Comparison of ENCODE assay signal across 12 mouse cellular contexts in the genomic region with DNA sequence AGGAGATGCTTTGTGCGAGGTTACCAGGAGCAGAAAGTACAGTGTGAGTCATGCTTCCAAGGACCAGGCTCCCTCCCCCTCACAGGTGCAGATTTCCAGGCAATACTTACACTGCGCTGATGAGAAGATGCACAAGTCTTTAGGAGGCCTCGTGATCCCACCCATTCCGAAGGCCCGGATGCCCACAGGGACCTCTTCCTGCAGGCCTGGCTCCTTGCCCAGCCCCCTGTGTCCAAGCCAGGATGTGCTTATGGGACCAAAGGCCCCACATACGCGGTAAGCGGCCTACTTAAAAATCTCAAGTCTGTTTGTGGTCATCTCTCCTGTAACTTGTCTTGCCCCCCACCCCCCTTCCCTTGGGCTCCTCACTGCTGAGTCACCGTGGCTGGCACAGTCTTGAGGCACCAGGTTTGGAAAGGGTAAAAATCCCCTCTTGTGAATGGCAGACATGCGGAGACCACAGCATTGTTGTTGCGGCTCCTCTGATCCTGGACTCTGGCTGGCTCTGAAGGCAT. TPM values are rescaled to one million over a fixed set of nuclear protein-coding genes. Genes with fewer than 3 reads are reported as not detected.
A peak's percentile ranks its signal among the peaks of the same experiment; 100 is the strongest.
DNase-seq lines count a peak whose midpoint lies in the region; ATAC-seq and TF ChIP-seq lines count a peak whose summit lies in the region.
"Had no signal": no experiment of that assay in that cellular context is flagged by ENCODE, and none has a peak within 500 bp of the region (broad histone marks: within the 10 kb centered on the region; RNA-seq: fewer than 3 reads in every experiment).

No protein-coding gene starts in this region.

- no peak for TF ChIP-seq POLR2A in myocyte (IDR thresholded peaks at IDR 0.05; ENCODE audit: insufficient read length, low read depth)

- peak; percentile 4; the same call in 1 of the 2 replicates for ATAC-seq in lung, embryonic 15.5 days (ENCODE audit: borderline replicate concordance, extremely low read depth, low FRiP score, low TSS enrichment)

- WGBS in lung, embryonic 15.5 days: 51% methylated on average over 11 of the region's 11 CpGs

- H3K27ac ChIP-seq in lung, embryonic 15.5 days: no peak overlapping the region
- H3K27ac ChIP-seq: embryonic facial prominence, embryonic 12.5 days; heart, embryonic 13.5 days; liver, embryonic 13.5 days; neural tube, embryonic 12.5 days had no signal

- H3K27me3 ChIP-seq in lung, embryonic 15.5 days: no peaks in the 10 kb centered on the region
- H3K27me3 ChIP-seq in myocyte (ENCODE audit: control insufficient read depth, insufficient read depth, insufficient read length): no peaks in the 10 kb centered on the region
- H3K27me3 ChIP-seq: embryonic facial prominence, embryonic 12.5 days; heart, embryonic 13.5 days; liver, embryonic 13.5 days; neural tube, embryonic 12.5 days had no signal

- no peak overlapping the region for H3K4me3 ChIP-seq in lung, embryonic 15.5 days
- H3K4me3 ChIP-seq in myocyte: no peak overlapping the region
- H3K4me3 ChIP-seq: embryonic facial prominence, embryonic 12.5 days; heart, embryonic 13.5 days; liver, embryonic 13.5 days; neural tube, embryonic 12.5 days had no signal

- H3ac ChIP-seq in myocyte (ENCODE audit: control insufficient read depth, insufficient read length): no peak overlapping the region

- DNase-seq in heart, adult 11 months: peak; percentile 89
- DNase-seq in heart, adult 9 months (ENCODE audit: low spot score in 2 of 2): no peak
- no peak for DNase-seq in lung, postnatal 25 days (ENCODE audit: low spot score)
- peak; percentile 83 for DNase-seq in fibroblast of lung, adult 2 months (ENCODE audit: low read depth)
- DNase-seq in embryo, embryonic 10 days (ENCODE audit: low spot score): no peak
- no peak for DNase-seq in thymus, adult 18-20 months
- DNase-seq: liver, embryonic 13.5 days had no signal

- H3K36me3 ChIP-seq in lung, embryonic 15.5 days: no peaks in the 10 kb centered on the region
- H3K36me3 ChIP-seq in myocyte (ENCODE audit: control insufficient read depth, insufficient read depth): no peaks in the 10 kb centered on the region
- H3K36me3 ChIP-seq: embryonic facial prominence, embryonic 12.5 days; heart, embryonic 13.5 days; liver, embryonic 13.5 days; neural tube, embryonic 12.5 days had no signal

- H3K9ac ChIP-seq in lung, embryonic 15.5 days: no peak overlapping the region
- H3K9ac ChIP-seq: embryonic facial prominence, embryonic 12.5 days; heart, embryonic 13.5 days; liver, embryonic 13.5 days; neural tube, embryonic 12.5 days had no signal

- H3K79me2 ChIP-seq in myocyte (ENCODE audit: control insufficient read depth, insufficient read depth): no peaks in the 10 kb centered on the region

- no peak overlapping the region for H3K4me2 ChIP-seq in lung, embryonic 15.5 days
- peak overlapping the region; percentile 18 for H3K4me2 ChIP-seq in myocyte (ENCODE audit: low read depth)
- H3K4me2 ChIP-seq: embryonic facial prominence, embryonic 12.5 days; heart, embryonic 13.5 days; liver, embryonic 13.5 days; neural tube, embryonic 12.5 days had no signal

- H3K9me3 ChIP-seq in lung, embryonic 15.5 days: no peaks in the 10 kb centered on the region
- H3K9me3 ChIP-seq: embryonic facial prominence, embryonic 12.5 days; heart, embryonic 13.5 days; liver, embryonic 13.5 days had no signal

- H3K4me1 ChIP-seq in lung, embryonic 15.5 days: peaks cover 21% of the 10 kb centered on the region
- H3K4me1 ChIP-seq: liver, embryonic 13.5 days had no signal

TF ChIP-seq in myocyte, 11 proteins besides CTCF, POLR2A, EP300 and RAD21:
- TF ChIP-seq POLR2AphosphoS2 (IDR thresholded peaks at IDR 0.05; ENCODE audit: insufficient read length, low read depth): no peak
- TF ChIP-seq E2F4 (IDR thresholded peaks at IDR 0.05; ENCODE audit: insufficient read depth): no peak
- TF ChIP-seq MYOD1 (IDR thresholded peaks at IDR 0.05; ENCODE audit: control insufficient read depth in 1 of 3, insufficient read length in 2 of 3, low read depth in 2 of 3): peak in 1 of 3 experiments; percentile 7
- no peak for TF ChIP-seq TCF12 (IDR thresholded peaks at IDR 0.05; ENCODE audit: insufficient read depth, poor library complexity, severe bottlenecking)
- no peak for TF ChIP-seq CEBPB (IDR thresholded peaks at IDR 0.05; ENCODE audit: insufficient read depth, poor library complexity, severe bottlenecking)
- TF ChIP-seq MAX (IDR thresholded peaks at IDR 0.05; ENCODE audit: low read depth): no peak

RNA-seq across cellular contexts. Expression of a gene that starts 18.4 kb away (rescaled TPM):
- 1.6 and 2.1 TPM in 2 replicates for polyA plus RNA-seq in lung, embryonic 15.5 days (2015; fragmentation: Nextera tagmentation; extraction: Ambion mirVana)
- 0.31 TPM for polyA plus RNA-seq in myocyte (2012; fragmentation: generic; extraction: Trizol)
- polyA plus RNA-seq: embryonic facial prominence, embryonic 12.5 days; liver, embryonic 13.5 days had no signal

Comparison
In these comparisons a context has a peak if more than half of its experiments do, and no peak if none do; other contexts are left out.
1. DNase-seq: peak in heart, adult 11 months (single experiment) and fibroblast of lung, adult 2 months (single experiment); none in heart, adult 9 months (0 of 2), lung, postnatal 25 days (single experiment), embryo, embryonic 10 days (single experiment) and thymus, adult 18-20 months (0 of 2).